Mouse (Mus musculus): Measurements from ENCODE around the gene Fbxo9. TPM values are rescaled to one million over a fixed set of nuclear protein-coding genes. Genes with fewer than 3 reads are reported as not detected.

The Fbxo9 gene
- polyA plus RNA-seq, 1 experiment, result 16.4 TPM

GRCm38 (mm10) chr9:78124297-78124696 lies 15.4 kb upstream of the Fbxo9 start:
- H3K4me3 ChIP-seq (ENCODE audit: low read depth, low read length), result no peak overlapping the region
- H3K9ac ChIP-seq (ENCODE audit: low read depth, poor library complexity, severe bottlenecking), result no peak overlapping the region
- H3K27ac ChIP-seq (ENCODE audit: insufficient read depth, low read length), result no peak overlapping the region
- H3K9me3 ChIP-seq (replicated peaks; ENCODE audit: control insufficient read depth, insufficient read depth, low read length, poor library complexity, severe bottlenecking), result no peaks in the 10 kb centered on the region
- no peaks in the 10 kb centered on the region for H3K4me1 ChIP-seq (ENCODE audit: control insufficient read depth, insufficient read depth, low read length)
- H3K27me3 ChIP-seq (ENCODE audit: control insufficient read depth, insufficient read depth, low read length, poor library complexity, severe bottlenecking), result no peaks in the 10 kb centered on the region
- TF ChIP-seq EP300 (IDR thresholded peaks at IDR 0.05; ENCODE audit: insufficient read depth, low read depth, low read length) (no peak), CTCF (IDR thresholded peaks at IDR 0.05; ENCODE audit: low read depth, low read length) (no peak), POLR2A (IDR thresholded peaks at IDR 0.05; ENCODE audit: insufficient read depth, low read length) (no peak)
- H3K36me3 ChIP-seq (ENCODE audit: control insufficient read depth, insufficient read depth, low read length, poor library complexity, severe bottlenecking), result no peaks in the 10 kb centered on the region

DNA sequence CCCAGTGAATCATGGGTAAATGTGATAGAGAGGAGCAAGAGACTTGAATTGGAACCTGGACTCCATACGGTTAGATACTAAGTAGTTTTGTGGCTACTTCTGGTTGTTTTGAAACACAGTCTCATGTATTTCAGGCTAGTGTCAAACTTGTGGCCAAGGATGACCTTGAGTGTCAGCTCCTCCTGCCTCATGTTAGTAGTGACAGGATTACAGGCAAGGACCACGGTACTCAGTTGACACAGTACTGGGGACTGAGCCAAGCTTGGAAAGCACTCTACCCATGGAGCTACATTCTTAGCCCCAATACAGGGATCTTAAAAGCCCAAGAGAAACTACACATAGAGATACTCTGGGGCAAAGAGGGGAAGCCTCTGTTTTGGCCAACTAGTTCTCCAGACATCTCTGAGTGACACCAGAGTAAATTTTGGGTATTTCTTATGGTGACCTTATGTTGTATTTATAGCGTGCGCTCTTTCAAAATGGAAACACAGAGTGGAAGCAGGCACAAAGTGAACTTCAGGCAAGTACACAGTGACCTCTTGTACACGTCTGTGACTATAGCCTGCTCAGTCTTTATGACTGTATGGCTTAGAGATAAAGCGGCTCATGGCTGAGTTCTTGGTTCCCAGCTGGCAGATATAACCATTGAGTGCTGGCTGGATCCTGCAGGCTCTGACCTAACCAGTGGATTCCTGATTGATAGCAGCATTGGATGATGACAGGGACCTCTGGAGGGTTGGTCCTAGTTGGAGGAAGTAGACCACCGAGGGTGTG lies 14.3 kb upstream of the Fbxo9 start:
- no peak for TF ChIP-seq POLR2A (IDR thresholded peaks at IDR 0.05; ENCODE audit: insufficient read depth, low read length)
- no peak for TF ChIP-seq CTCF (IDR thresholded peaks at IDR 0.05; ENCODE audit: low read depth, low read length)
- no peak for TF ChIP-seq EP300 (IDR thresholded peaks at IDR 0.05; ENCODE audit: insufficient read depth, low read depth, low read length)
- no peaks in the 10 kb centered on the region for H3K36me3 ChIP-seq (ENCODE audit: control insufficient read depth, insufficient read depth, low read length, poor library complexity, severe bottlenecking)
- no peak overlapping the region for H3K4me3 ChIP-seq (ENCODE audit: low read depth, low read length)
- no peaks in the 10 kb centered on the region for H3K4me1 ChIP-seq (ENCODE audit: control insufficient read depth, insufficient read depth, low read length)
- H3K27me3 ChIP-seq (ENCODE audit: control insufficient read depth, insufficient read depth, low read length, poor library complexity, severe bottlenecking), result no peaks in the 10 kb centered on the region
- no peak overlapping the region for H3K27ac ChIP-seq (ENCODE audit: insufficient read depth, low read length)
- no peaks in the 10 kb centered on the region for H3K9me3 ChIP-seq (replicated peaks; ENCODE audit: control insufficient read depth, insufficient read depth, low read length, poor library complexity, severe bottlenecking)
- H3K9ac ChIP-seq (ENCODE audit: low read depth, poor library complexity, severe bottlenecking), result no peak overlapping the region

GRCm38 (mm10) chr9:78121985-78122384 lies 13.1 kb upstream of the Fbxo9 start:
- no peaks in the 10 kb centered on the region for H3K9me3 ChIP-seq (replicated peaks; ENCODE audit: control insufficient read depth, insufficient read depth, low read length, poor library complexity, severe bottlenecking)
- no peak overlapping the region for H3K4me3 ChIP-seq (ENCODE audit: low read depth, low read length)
- TF ChIP-seq EP300 (IDR thresholded peaks at IDR 0.05; ENCODE audit: insufficient read depth, low read depth, low read length) (no peak), CTCF (IDR thresholded peaks at IDR 0.05; ENCODE audit: low read depth, low read length) (no peak), POLR2A (IDR thresholded peaks at IDR 0.05; ENCODE audit: insufficient read depth, low read length) (no peak)
- H3K36me3 ChIP-seq (ENCODE audit: control insufficient read depth, insufficient read depth, low read length, poor library complexity, severe bottlenecking), result no peaks in the 10 kb centered on the region
- no peaks in the 10 kb centered on the region for H3K4me1 ChIP-seq (ENCODE audit: control insufficient read depth, insufficient read depth, low read length)
- no peak overlapping the region for H3K9ac ChIP-seq (ENCODE audit: low read depth, poor library complexity, severe bottlenecking)
- no peak overlapping the region for H3K27ac ChIP-seq (ENCODE audit: insufficient read depth, low read length)
- no peaks in the 10 kb centered on the region for H3K27me3 ChIP-seq (ENCODE audit: control insufficient read depth, insufficient read depth, low read length, poor library complexity, severe bottlenecking)

- TF ChIP-seq POLR2A (IDR thresholded peaks at IDR 0.05; ENCODE audit: insufficient read depth, low read length) (no peak), EP300 (IDR thresholded peaks at IDR 0.05; ENCODE audit: insufficient read depth, low read depth, low read length) (no peak), CTCF (IDR thresholded peaks at IDR 0.05; ENCODE audit: low read depth, low read length) (no peak)
- Histone ChIP-seq H3K27me3 (ENCODE audit: control insufficient read depth, insufficient read depth, low read length, poor library complexity, severe bottlenecking) (no peaks in the 10 kb centered on the region), H3K9ac (ENCODE audit: low read depth, poor library complexity, severe bottlenecking) (no peak overlapping the region), H3K27ac (ENCODE audit: insufficient read depth, low read length) (no peak overlapping the region), H3K4me1 (ENCODE audit: control insufficient read depth, insufficient read depth, low read length) (no peaks in the 10 kb centered on the region), H3K9me3 (replicated peaks; ENCODE audit: control insufficient read depth, insufficient read depth, low read length, poor library complexity, severe bottlenecking) (no peaks in the 10 kb centered on the region), H3K4me3 (ENCODE audit: low read depth, low read length) (no peak overlapping the region), H3K36me3 (ENCODE audit: control insufficient read depth, insufficient read depth, low read length, poor library complexity, severe bottlenecking) (no peaks in the 10 kb centered on the region)
Measured at GRCm38 (mm10) chr9:78121358-78121757, 12.5 kb upstream of the Fbxo9 start.

DNA sequence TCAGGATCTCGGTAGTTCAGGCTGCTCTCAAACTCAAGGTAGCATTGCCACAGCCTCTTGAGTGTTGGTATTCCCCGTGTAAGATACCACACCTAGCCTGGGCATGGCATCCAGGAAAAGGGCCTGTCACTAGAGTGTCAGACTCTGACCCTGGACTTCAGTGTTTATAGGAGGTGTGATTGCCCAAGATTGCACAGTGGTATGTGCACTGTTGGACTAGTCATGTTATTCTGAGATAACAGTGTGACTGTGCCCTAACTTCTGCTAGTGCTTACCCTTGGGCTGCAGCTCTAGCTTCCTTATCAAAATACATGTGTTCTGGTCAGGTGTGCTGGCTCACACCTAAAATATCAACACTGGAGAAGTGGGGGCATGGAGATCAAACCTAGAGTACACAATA lies 8.8 kb upstream of the Fbxo9 start:
- Histone ChIP-seq H3K4me3 (ENCODE audit: low read depth, low read length) (no peak overlapping the region), H3K27ac (ENCODE audit: insufficient read depth, low read length) (no peak overlapping the region), H3K36me3 (ENCODE audit: control insufficient read depth, insufficient read depth, low read length, poor library complexity, severe bottlenecking) (no peaks in the 10 kb centered on the region), H3K4me1 (ENCODE audit: control insufficient read depth, insufficient read depth, low read length) (no peaks in the 10 kb centered on the region), H3K9ac (ENCODE audit: low read depth, poor library complexity, severe bottlenecking) (no peak overlapping the region), H3K9me3 (replicated peaks; ENCODE audit: control insufficient read depth, insufficient read depth, low read length, poor library complexity, severe bottlenecking) (no peaks in the 10 kb centered on the region), H3K27me3 (ENCODE audit: control insufficient read depth, insufficient read depth, low read length, poor library complexity, severe bottlenecking) (no peaks in the 10 kb centered on the region)
- TF ChIP-seq EP300 (IDR thresholded peaks at IDR 0.05; ENCODE audit: insufficient read depth, low read depth, low read length) (no peak), POLR2A (IDR thresholded peaks at IDR 0.05; ENCODE audit: insufficient read depth, low read length) (no peak), CTCF (IDR thresholded peaks at IDR 0.05; ENCODE audit: low read depth, low read length) (no peak)

DNA sequence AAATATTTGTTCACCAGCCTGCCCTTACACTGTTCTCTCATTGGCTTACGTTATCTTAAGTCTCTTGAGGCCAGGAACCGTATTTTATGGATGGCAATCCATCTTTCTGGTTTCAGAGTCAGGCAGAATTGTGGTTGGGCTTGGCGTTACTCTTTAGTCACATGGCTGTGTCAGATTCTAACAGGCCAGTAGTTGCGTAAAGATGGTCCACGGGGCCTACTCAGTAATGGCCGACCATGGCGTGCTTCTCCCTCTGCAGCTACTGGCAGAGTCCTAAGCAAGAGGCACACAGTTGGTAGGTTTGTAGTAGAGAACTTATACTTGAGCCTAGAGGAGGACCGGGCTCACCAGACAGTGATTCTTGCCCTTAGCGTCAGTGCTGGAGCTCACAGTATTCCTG lies 6.9 kb upstream of the Fbxo9 start:
- no peak overlapping the region for H3K27ac ChIP-seq (ENCODE audit: insufficient read depth, low read length)

More for the DNA sequence above, 6.9 kb upstream of the Fbxo9 start:
- H3K9ac ChIP-seq (ENCODE audit: low read depth, poor library complexity, severe bottlenecking), result no peak overlapping the region
- H3K9me3 ChIP-seq (replicated peaks; ENCODE audit: control insufficient read depth, insufficient read depth, low read length, poor library complexity, severe bottlenecking), result no peaks in the 10 kb centered on the region
- H3K4me1 ChIP-seq (ENCODE audit: control insufficient read depth, insufficient read depth, low read length), result no peaks in the 10 kb centered on the region
- no peaks in the 10 kb centered on the region for H3K36me3 ChIP-seq (ENCODE audit: control insufficient read depth, insufficient read depth, low read length, poor library complexity, severe bottlenecking)
- no peaks in the 10 kb centered on the region for H3K27me3 ChIP-seq (ENCODE audit: control insufficient read depth, insufficient read depth, low read length, poor library complexity, severe bottlenecking)
- TF ChIP-seq CTCF (IDR thresholded peaks at IDR 0.05; ENCODE audit: low read depth, low read length), result no peak
- TF ChIP-seq POLR2A (IDR thresholded peaks at IDR 0.05; ENCODE audit: insufficient read depth, low read length), result no peak
- no peak for TF ChIP-seq EP300 (IDR thresholded peaks at IDR 0.05; ENCODE audit: insufficient read depth, low read depth, low read length)
- no peak overlapping the region for H3K4me3 ChIP-seq (ENCODE audit: low read depth, low read length)
